ENCODE assay signal across 8 mouse cellular contexts in genomic region chr2:30063235-30063634, GRCm38 (mm10). TPM values are rescaled to one million over a fixed set of nuclear protein-coding genes. Genes with fewer than 3 reads are reported as not detected.
A peak's percentile ranks its signal among the peaks of the same experiment; 100 is the strongest.
DNase-seq lines count a peak whose midpoint lies in the region; ATAC-seq and TF ChIP-seq lines count a peak whose summit lies in the region.

No protein-coding gene starts in this region.

- DNase-seq in liver, adult 2 months (ENCODE audit: extremely low read depth, low read depth, low spot score) = peak; percentile 53
- no peak for DNase-seq in liver
- peak; percentile 69 to 74 for DNase-seq in adrenal gland, postnatal 36 days
- DNase-seq in gastrocnemius, postnatal 25 days = no peak
- no peak for DNase-seq in ovary, postnatal 10 days (ENCODE audit: low spot score)

- 12% methylated on average over 8 of the region's 8 CpGs for WGBS in liver, adult 2 months
- WGBS in hindbrain, embryonic 16.5 days = 5% methylated on average over 8 of the region's 8 CpGs
- 6% methylated on average over 8 of the region's 8 CpGs for WGBS in neural tube, embryonic 13.5 days

- peak overlapping the region; percentile 83 for H3K27ac ChIP-seq in liver, adult 2 months (replicated peaks; ENCODE audit: insufficient read depth, low read depth, low read length)
- peak overlapping the region; percentile 72 for H3K27ac ChIP-seq in hindbrain, embryonic 16.5 days (ENCODE audit: low read depth, low read length)
- peak overlapping the region; percentile 78 for H3K27ac ChIP-seq in neural tube, embryonic 13.5 days (replicated peaks)

- H3K4me3 ChIP-seq in liver, adult 2 months (ENCODE audit: insufficient read depth, low read depth, low read length) = peak overlapping the region; percentile 71
- H3K4me3 ChIP-seq in hindbrain, embryonic 16.5 days (ENCODE audit: low read length) = peak overlapping the region; percentile 53
- peak overlapping the region; percentile 52 for H3K4me3 ChIP-seq in neural tube, embryonic 13.5 days

- peaks cover under 1% of the 10 kb centered on the region; the same call in 1 of the 2 replicates for H3K36me3 ChIP-seq in liver, adult 2 months (ENCODE audit: control insufficient read depth, insufficient read depth, low read length)
- H3K36me3 ChIP-seq in hindbrain, embryonic 16.5 days (ENCODE audit: control insufficient read depth, insufficient read depth, low read length) = no peaks in the 10 kb centered on the region
- 0 out of 2 replicates have a peak, but pooled peaks cover under 1% of the 10 kb centered on the region for H3K36me3 ChIP-seq in neural tube, embryonic 13.5 days

- H3K79me2 ChIP-seq in liver, adult 2 months (ENCODE audit: control insufficient read depth, insufficient read depth, low read length) = peaks cover 8% of the 10 kb centered on the region

- H3K9me3 ChIP-seq in hindbrain, embryonic 16.5 days (ENCODE audit: control insufficient read depth, low read length) = no peaks in the 10 kb centered on the region
- no peaks in the 10 kb centered on the region for H3K9me3 ChIP-seq in neural tube, embryonic 13.5 days

- peak overlapping the region; percentile 62 for H3K4me2 ChIP-seq in hindbrain, embryonic 16.5 days (ENCODE audit: low read length)
- H3K4me2 ChIP-seq in neural tube, embryonic 13.5 days = peak overlapping the region; percentile 93

- peaks cover 22% of the 10 kb centered on the region for H3K4me1 ChIP-seq in liver, adult 2 months (ENCODE audit: control insufficient read depth, insufficient read depth, low read length)
- H3K4me1 ChIP-seq in hindbrain, embryonic 16.5 days (ENCODE audit: control insufficient read depth, insufficient read depth, low read depth, low read length) = peaks cover 26% of the 10 kb centered on the region
- H3K4me1 ChIP-seq in neural tube, embryonic 13.5 days (replicated peaks) = peaks cover 40% of the 10 kb centered on the region

- no peak for TF ChIP-seq CTCF in liver, adult 2 months (IDR thresholded peaks at IDR 0.05; ENCODE audit: low read depth, low read length)

- no peak for ATAC-seq in hindbrain, embryonic 16.5 days
- ATAC-seq in neural tube, embryonic 13.5 days (ENCODE audit: low read depth) = no peak
- ATAC-seq in inflammation-experienced regulatory T-cells, adult 6 months = no peak

- no peaks in the 10 kb centered on the region for H3K27me3 ChIP-seq in liver, adult 2 months (ENCODE audit: control insufficient read depth, insufficient read depth, low read length)
- H3K27me3 ChIP-seq in hindbrain, embryonic 16.5 days (replicated peaks; ENCODE audit: control insufficient read depth, insufficient read depth, low read length) = no peaks in the 10 kb centered on the region
- no peaks in the 10 kb centered on the region for H3K27me3 ChIP-seq in neural tube, embryonic 13.5 days

- H3K9ac ChIP-seq in liver, adult 2 months (ENCODE audit: low read depth, low read length) = peak overlapping the region; percentile 72
- peak overlapping the region; percentile 67 for H3K9ac ChIP-seq in hindbrain, embryonic 16.5 days (ENCODE audit: low read depth, low read length)
- peak overlapping the region; percentile 73 for H3K9ac ChIP-seq in neural tube, embryonic 13.5 days

- no peak for TF ChIP-seq POLR2A in liver, adult 2 months (IDR thresholded peaks at IDR 0.05; ENCODE audit: extremely low read depth, insufficient read depth, low read length)

RNA-seq across cellular contexts. Expression of gene Set, which starts 6.1 kb away (rescaled TPM):
- 64.2 and 85.1 TPM in 2 replicates for total RNA-seq in liver, adult 2 months (2014; rRNA removed)
- 25.9 and 26.3 TPM in 2 replicates for polyA plus RNA-seq in liver, adult 2 months (2012; rRNA removed)
- total RNA-seq in adrenal gland, postnatal 36 days (2021) = 100 to 1,000 TPM; 255 to 277 TPM
- polyA plus RNA-seq in hindbrain, embryonic 16.5 days (2015; fragmentation: Nextera tagmentation; extraction: Ambion mirVana) = 284 and 285 TPM in 2 replicates
- polyA plus RNA-seq in neural tube, embryonic 13.5 days (2015; fragmentation: Nextera tagmentation; extraction: Ambion mirVana) = 338 and 380 TPM in 2 replicates
- 10 to 100 TPM; 75.4 to 85.1 TPM for total RNA-seq in gastrocnemius, postnatal 25 days (2021)
- 100 to 1,000 TPM; 374 to 393 (median 380) TPM for polyA plus RNA-seq in inflammation-experienced regulatory T-cells, adult 6 months (2017; shearing (Covaris generic))

RNA-seq across cellular contexts. Expression of gene Pkn3, which starts 14.2 kb away (rescaled TPM):
- total RNA-seq in liver, adult 2 months (2014; rRNA removed) = 0.40 and 0.74 TPM in 2 replicates
- polyA plus RNA-seq in liver, adult 2 months (2012; rRNA removed) = 0.96 and 1.5 TPM in 2 replicates
- 1 to 10 TPM; 5.5 to 6.3 TPM for total RNA-seq in adrenal gland, postnatal 36 days (2021)
- polyA plus RNA-seq in hindbrain, embryonic 16.5 days (2015; fragmentation: Nextera tagmentation; extraction: Ambion mirVana) = 1.6 and 2.1 TPM in 2 replicates
- polyA plus RNA-seq in neural tube, embryonic 13.5 days (2015; fragmentation: Nextera tagmentation; extraction: Ambion mirVana) = 1.8 and 2.7 TPM in 2 replicates
- 1 to 10 TPM; 3.8 to 5.4 TPM for total RNA-seq in gastrocnemius, postnatal 25 days (2021)
- polyA plus RNA-seq in inflammation-experienced regulatory T-cells, adult 6 months (2017; shearing (Covaris generic)) = under 1 TPM; 0.59 to 0.91 (median 0.71) TPM

RNA-seq across cellular contexts. Expression of gene Wdr34, which starts 14.6 kb away (rescaled TPM):
- total RNA-seq in liver, adult 2 months (2014; rRNA removed) = 5.5 and 7.5 TPM in 2 replicates
- 9.7 and 10.3 TPM in 2 replicates for polyA plus RNA-seq in liver, adult 2 months (2012; rRNA removed)
- 10 to 100 TPM; 15.8 to 20.9 TPM for total RNA-seq in adrenal gland, postnatal 36 days (2021)
- polyA plus RNA-seq in hindbrain, embryonic 16.5 days (2015; fragmentation: Nextera tagmentation; extraction: Ambion mirVana) = 76.4 and 78.1 TPM in 2 replicates
- polyA plus RNA-seq in neural tube, embryonic 13.5 days (2015; fragmentation: Nextera tagmentation; extraction: Ambion mirVana) = 49.6 and 53.5 TPM in 2 replicates
- total RNA-seq in gastrocnemius, postnatal 25 days (2021) = 1 to 10 TPM; 3.3 to 3.4 TPM
- polyA plus RNA-seq in inflammation-experienced regulatory T-cells, adult 6 months (2017; shearing (Covaris generic)) = 1 to 10 TPM in 2 of 3 experiments, under 1 TPM in 1; 0.59 to 2.1 (median 1.1) TPM

RNA-seq across cellular contexts. Expression of gene Zdhhc12, which starts 30.2 kb away (rescaled TPM):
- total RNA-seq in liver, adult 2 months (2014; rRNA removed) = 16.8 and 26.1 TPM in 2 replicates
- polyA plus RNA-seq in liver, adult 2 months (2012; rRNA removed) = 48.9 and 53.4 TPM in 2 replicates
- total RNA-seq in adrenal gland, postnatal 36 days (2021) = 10 to 100 TPM; 16.2 to 25.8 TPM
- polyA plus RNA-seq in hindbrain, embryonic 16.5 days (2015; fragmentation: Nextera tagmentation; extraction: Ambion mirVana) = 31.3 and 32.2 TPM in 2 replicates
- polyA plus RNA-seq in neural tube, embryonic 13.5 days (2015; fragmentation: Nextera tagmentation; extraction: Ambion mirVana) = 26.5 and 32.5 TPM in 2 replicates
- total RNA-seq in gastrocnemius, postnatal 25 days (2021) = 1 to 10 TPM; 2.4 to 3.1 TPM
- 10 to 100 TPM; 30.9 to 38.9 (median 31.7) TPM for polyA plus RNA-seq in inflammation-experienced regulatory T-cells, adult 6 months (2017; shearing (Covaris generic))

Comparison
In these comparisons a context has a peak if more than half of its experiments do, and no peak if none do; other contexts are left out.
1. DNase-seq: peak in liver, adult 2 months (single experiment) and adrenal gland, postnatal 36 days (2 of 2); none in liver (single experiment), gastrocnemius, postnatal 25 days (single experiment) and ovary, postnatal 10 days (single experiment).
2. RNA of gene Set, which starts 6.1 kb away (polyA plus RNA-seq): 374 to 393 TPM in inflammation-experienced regulatory T-cells, adult 6 months, 338 to 380 TPM in neural tube, embryonic 13.5 days and 284 to 285 TPM in hindbrain, embryonic 16.5 days; 25.9 to 26.3 TPM in liver, adult 2 months; every median in the first group is over 10 times any median in the second.
3. Peak in every context shown above with its lines, with median percentiles within 50 percentile points of each other: H3K27ac ChIP-seq, H3K4me3 ChIP-seq and H3K9ac ChIP-seq.